Mouse (Mus musculus): ENCODE data around the gene Exoc6b.

DNA sequence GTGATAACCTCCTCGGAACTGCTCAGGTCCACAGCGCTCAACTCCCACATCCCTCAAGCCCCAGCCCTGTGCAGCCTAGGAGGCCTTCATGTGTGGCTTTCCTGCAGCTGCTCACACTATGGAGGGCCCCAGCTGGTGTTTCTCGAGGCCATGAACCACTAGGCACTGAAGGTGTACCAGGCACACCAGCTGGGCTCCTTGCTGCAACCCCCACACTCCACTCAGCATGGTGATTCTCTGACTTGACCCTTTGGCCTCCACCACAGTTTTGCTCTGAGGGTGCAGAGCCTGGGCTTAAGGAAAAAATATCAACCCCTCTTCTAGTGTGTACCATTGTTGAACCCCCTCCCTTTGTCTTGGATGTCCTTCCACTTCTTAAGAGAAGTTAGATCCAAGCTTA is 34.0 kb upstream of the Exoc6b start:
- no peak for TF ChIP-seq CEBPB (IDR thresholded peaks at IDR 0.05; ENCODE audit: low read depth)
- TF ChIP-seq CTCF (IDR thresholded peaks at IDR 0.05; ENCODE audit: control insufficient read depth, insufficient read depth, insufficient read length), result no peak
- no peak for TF ChIP-seq USF1 (IDR thresholded peaks at IDR 0.05; ENCODE audit: low read depth)
